ENCODE assay signal across 15 mouse cellular contexts in the genomic region with DNA sequence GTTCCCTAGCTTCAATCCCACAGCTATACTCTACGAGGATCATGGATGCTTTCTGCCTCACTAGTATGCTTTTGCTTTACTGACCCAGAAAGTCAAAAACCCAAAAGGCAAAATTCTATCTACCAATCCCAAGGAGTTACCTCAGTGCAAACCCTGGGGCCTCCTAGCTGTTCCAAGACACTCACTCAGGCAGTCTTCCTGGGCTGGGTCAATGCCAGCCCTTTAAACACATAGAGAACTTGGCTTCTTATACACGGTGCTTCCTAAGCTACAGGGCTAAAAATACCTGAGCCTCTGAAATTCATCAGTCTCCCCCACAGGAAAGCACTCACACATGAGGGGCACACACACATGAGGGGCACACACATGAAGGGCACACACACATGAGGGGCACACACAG. TPM values are rescaled to one million over a fixed set of nuclear protein-coding genes. Genes with fewer than 3 reads are reported as not detected.
DNase-seq lines count a peak whose midpoint lies in the region; ATAC-seq and TF ChIP-seq lines count a peak whose summit lies in the region.
"Had no signal": no experiment of that assay in that cellular context is flagged by ENCODE, and none has a peak within 500 bp of the region (broad histone marks: within the 10 kb centered on the region; RNA-seq: fewer than 3 reads in every experiment).

No protein-coding gene starts in this region.

- H3K4me1 ChIP-seq in kidney, embryonic 15.5 days, result peaks cover 76% of the 10 kb centered on the region
- peaks cover 32% of the 10 kb centered on the region for H3K4me1 ChIP-seq in bone marrow macrophage, adult 2 months (ENCODE audit: control insufficient read depth, insufficient read depth, low read length)

- H3K9ac ChIP-seq in kidney, embryonic 15.5 days, result no peak overlapping the region
- H3K9ac ChIP-seq: hindbrain, embryonic 15.5 days; liver, embryonic 15.5 days; neural tube, embryonic 13.5 days had no signal

- no peak overlapping the region for H3K4me2 ChIP-seq in kidney, embryonic 15.5 days
- H3K4me2 ChIP-seq: hindbrain, embryonic 15.5 days; liver, embryonic 15.5 days; neural tube, embryonic 13.5 days had no signal

- no peak overlapping the region for H3K4me3 ChIP-seq in kidney, embryonic 15.5 days (replicated peaks)
- H3K4me3 ChIP-seq in bone marrow macrophage, adult 2 months (ENCODE audit: insufficient read depth, low read length), result no peak overlapping the region; the same call in 1 of the 2 replicates
- H3K4me3 ChIP-seq in macrophage (ENCODE audit: inconsistent target), result no peak overlapping the region
- H3K4me3 ChIP-seq: hindbrain, embryonic 15.5 days; liver, embryonic 15.5 days; neural tube, embryonic 13.5 days had no signal

- H3K9me3 ChIP-seq in kidney, embryonic 15.5 days (replicated peaks), result no peaks in the 10 kb centered on the region
- H3K9me3 ChIP-seq: G1E; hindbrain, embryonic 15.5 days; liver, embryonic 15.5 days; neural tube, embryonic 13.5 days had no signal

- peaks cover 93% of the 10 kb centered on the region for H3K79me2 ChIP-seq in macrophage (ENCODE audit: inconsistent target)

- no peaks in the 10 kb centered on the region for H3K27me3 ChIP-seq in kidney, embryonic 15.5 days
- H3K27me3 ChIP-seq: hindbrain, embryonic 15.5 days; liver, embryonic 15.5 days; neural tube, embryonic 13.5 days had no signal

- 77% methylated on average over 2 of the region's 2 CpGs for WGBS in kidney, embryonic 15.5 days
- 70% methylated on average over 2 of the region's 2 CpGs for WGBS in macrophage (ENCODE audit: missing documents)

- peak overlapping the region; percentile 72; the same call in 1 of the 2 replicates for H3K27ac ChIP-seq in kidney, embryonic 15.5 days
- peak overlapping the region; percentile 82 for H3K27ac ChIP-seq in bone marrow macrophage, adult 2 months (ENCODE audit: insufficient read depth, low read depth, low read length)
- H3K27ac ChIP-seq in macrophage, result peak overlapping the region; percentile 63; the same call in 1 of the 2 replicates
- H3K27ac ChIP-seq: hindbrain, embryonic 15.5 days; liver, embryonic 15.5 days; neural tube, embryonic 13.5 days had no signal

- no peak for DNase-seq in frontal cortex, postnatal 10 days (ENCODE audit: low spot score in 2 of 2)
- DNase-seq in kidney, adult 8-10 months, result no peak
- no peak for DNase-seq in B cell, adult 2 months
- no peak for DNase-seq in testis, postnatal 10 days (ENCODE audit: low spot score)
- DNase-seq: heart, postnatal 10 days; spleen, adult 18-20 months; thymus, adult 18-20 months had no signal

- H3K36me3 ChIP-seq in kidney, embryonic 15.5 days, result no peaks in the 10 kb centered on the region
- no peaks in the 10 kb centered on the region for H3K36me3 ChIP-seq in macrophage (ENCODE audit: inconsistent target)
- H3K36me3 ChIP-seq: G1E; hindbrain, embryonic 15.5 days; liver, embryonic 15.5 days; neural tube, embryonic 13.5 days had no signal

- ATAC-seq in frontal cortex, adult (ENCODE audit: low TSS enrichment), result peak; percentile 56
- ATAC-seq in kidney, embryonic 15.5 days (replicated peaks; ENCODE audit: low FRiP score), result no peak

- TF ChIP-seq POLR2A in bone marrow macrophage, adult 2 months (IDR thresholded peaks at IDR 0.05; ENCODE audit: borderline replicate concordance, low read depth, low read length), result no peak

- no peak for TF ChIP-seq CTCF in bone marrow macrophage, adult 2 months (IDR thresholded peaks at IDR 0.05; ENCODE audit: low read depth, low read length)

RNA-seq across cellular contexts. Expression of gene Cmtm4, which starts 12.3 kb away (rescaled TPM):
- polyA plus RNA-seq in kidney, embryonic 15.5 days (2015; fragmentation: Nextera tagmentation; extraction: Ambion mirVana), result 3.9 and 4.1 TPM in 2 replicates
- 12.2 and 12.3 TPM in 2 replicates for polyA plus RNA-seq in bone marrow macrophage, adult 2 months (2012; ENCODE audit: insufficient read depth, insufficient read length, missing spikeins)
- 10 to 100 TPM in 12 of 26 experiments, 1 to 10 TPM in 14; 2.3 to 18.3 (median 7.2) TPM for total RNA-seq in macrophage (2018; cell fraction: chromatin; rRNA removed)
- total RNA-seq in macrophage (2018; cell fraction: cytosol; rRNA removed), result 10 to 100 TPM in 10 of 26 experiments, 1 to 10 TPM in 16; 4.8 to 15.0 (median 7.8) TPM
- 10 to 100 TPM in 16 of 26 experiments, 1 to 10 TPM in 10; 6.0 to 22.5 (median 11.9) TPM for total RNA-seq in macrophage (2018; cell fraction: nucleus; rRNA removed)
- 7.3 to 11.9 TPM (median 9.5 TPM) in 3 replicates for polyA plus RNA-seq in macrophage (2018)
- polyA plus RNA-seq: G1E had no signal

RNA-seq across cellular contexts. Expression of gene Cmtm3, which starts 44.1 kb away (rescaled TPM):
- polyA plus RNA-seq in kidney, embryonic 15.5 days (2015; fragmentation: Nextera tagmentation; extraction: Ambion mirVana), result 152 and 174 TPM in 2 replicates
- polyA plus RNA-seq in bone marrow macrophage, adult 2 months (2012; ENCODE audit: insufficient read depth, insufficient read length, missing spikeins), result 227 and 236 TPM in 2 replicates
- 100 to 1,000 TPM; 136 to 289 (median 214) TPM for total RNA-seq in macrophage (2018; cell fraction: chromatin; rRNA removed)
- 100 to 1,000 TPM; 147 to 208 (median 174) TPM for total RNA-seq in macrophage (2018; cell fraction: cytosol; rRNA removed)
- 100 to 1,000 TPM; 129 to 308 (median 202) TPM for total RNA-seq in macrophage (2018; cell fraction: nucleus; rRNA removed)
- polyA plus RNA-seq in macrophage (2018), result 170 to 223 TPM (median 206 TPM) in 3 replicates

RNA-seq across cellular contexts. Expression of gene Dync1li2, which starts 59.6 kb away (rescaled TPM):
- polyA plus RNA-seq in kidney, embryonic 15.5 days (2015; fragmentation: Nextera tagmentation; extraction: Ambion mirVana), result 59.5 and 62.6 TPM in 2 replicates
- polyA plus RNA-seq in bone marrow macrophage, adult 2 months (2012; ENCODE audit: insufficient read depth, insufficient read length, missing spikeins), result 60.7 and 65.3 TPM in 2 replicates
- 100 to 1,000 TPM in 22 of 26 experiments, 10 to 100 TPM in 4; 62.6 to 206 (median 146) TPM for total RNA-seq in macrophage (2018; cell fraction: chromatin; rRNA removed)
- 10 to 100 TPM; 25.4 to 44.7 (median 34.5) TPM for total RNA-seq in macrophage (2018; cell fraction: cytosol; rRNA removed)
- total RNA-seq in macrophage (2018; cell fraction: nucleus; rRNA removed), result 100 to 1,000 TPM in 8 of 26 experiments, 10 to 100 TPM in 18; 51.9 to 125 (median 90.2) TPM
- polyA plus RNA-seq in macrophage (2018), result 33.1 to 37.5 TPM (median 36.4 TPM) in 3 replicates
